Mouse (Mus musculus): ENCODE results near the gene Zfp57.

DNA sequence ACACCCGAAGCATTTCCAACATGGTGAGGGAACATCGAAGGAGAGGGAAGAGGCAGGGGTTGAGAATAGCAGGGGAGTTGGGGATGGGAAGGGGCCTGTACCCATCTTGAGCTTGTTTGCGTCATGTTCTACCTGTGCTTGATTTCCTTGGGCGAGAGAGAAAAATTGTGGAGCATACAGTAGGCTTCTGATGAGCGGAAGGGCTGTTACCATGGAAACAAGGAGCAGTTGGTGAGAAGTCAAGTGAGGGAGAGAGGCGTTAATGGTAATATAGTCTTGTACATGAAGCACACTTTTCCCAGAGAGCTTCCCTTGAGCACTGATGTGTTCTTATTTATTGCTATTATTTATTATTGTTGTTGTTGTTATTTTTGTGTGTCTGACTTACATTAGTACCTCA, 56.0 kb downstream of the Zfp57 start:
- TF ChIP-seq CTCF (IDR thresholded peaks at IDR 0.05; ENCODE audit: extremely low read depth, insufficient read depth, low read length) (no peak), POLR2A (IDR thresholded peaks at IDR 0.05; ENCODE audit: extremely low read depth, insufficient read depth, low read length) (no peak)

Measured in cortical plate, adult 2 months (tissue).